ENCODE assay signal across 9 mouse cellular contexts in the genomic region with DNA sequence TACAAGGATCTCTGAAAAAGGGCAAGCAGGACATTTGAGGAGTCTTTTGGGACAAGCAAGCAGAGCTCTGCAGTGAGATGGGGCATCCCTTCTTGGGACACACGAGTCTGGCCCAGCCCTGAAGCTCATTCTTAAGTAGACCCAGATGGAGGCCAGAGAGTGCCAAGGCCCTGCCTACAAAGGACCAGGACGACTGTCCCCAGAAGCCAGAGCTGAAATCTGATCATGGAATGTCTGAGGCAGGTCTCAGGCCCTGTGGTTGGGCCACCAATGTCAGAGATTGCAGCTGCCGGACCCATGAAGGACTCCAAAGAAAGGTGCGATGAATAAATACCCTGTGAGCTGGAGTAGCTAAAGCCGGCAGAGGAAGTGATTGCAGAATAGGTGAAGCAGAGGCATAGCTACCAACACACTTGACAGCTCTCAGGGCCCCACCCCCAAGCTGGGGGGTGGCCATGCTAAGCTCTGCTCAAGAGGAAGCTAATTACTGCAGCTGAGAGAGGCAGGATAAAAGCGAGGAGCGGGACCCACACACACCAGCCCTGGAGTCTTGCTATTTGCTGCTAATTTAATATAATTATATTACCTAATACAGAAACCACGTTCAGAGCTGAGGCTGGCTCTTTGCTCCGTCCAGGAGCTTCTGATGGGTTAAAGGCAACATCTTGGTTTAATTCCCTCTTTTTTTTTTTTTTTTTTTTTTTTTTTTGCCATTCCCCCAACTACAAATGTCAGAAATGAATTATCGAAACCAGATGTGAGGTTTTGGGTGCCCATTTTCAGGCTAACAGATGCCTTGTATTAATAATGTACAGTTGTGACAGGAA. TPM values are rescaled to one million over a fixed set of nuclear protein-coding genes. Genes with fewer than 3 reads are reported as not detected.
DNase-seq lines count a peak whose midpoint lies in the region; ATAC-seq and TF ChIP-seq lines count a peak whose summit lies in the region.
"Had no signal": no experiment of that assay in that cellular context is flagged by ENCODE, and none has a peak within 500 bp of the region (broad histone marks: within the 10 kb centered on the region; RNA-seq: fewer than 3 reads in every experiment).

No protein-coding gene starts in this region.

- WGBS in midbrain, embryonic 10.5 days = 32% methylated on average over 10 of the region's 10 CpGs
- WGBS in midbrain, postnatal 0 days = 33% methylated on average over 10 of the region's 10 CpGs
- WGBS in embryonic facial prominence, embryonic 15.5 days = 9% methylated on average over 10 of the region's 10 CpGs
- 9% methylated on average over 10 of the region's 10 CpGs for WGBS in limb, embryonic 10.5 days
- 36% methylated on average over 10 of the region's 10 CpGs for WGBS in stomach, embryonic 14.5 days

- no peak overlapping the region for H3K9ac ChIP-seq in midbrain, postnatal 0 days (replicated peaks; ENCODE audit: low read length, poor library complexity, severe bottlenecking)
- H3K9ac ChIP-seq in embryonic facial prominence, embryonic 15.5 days = no peak overlapping the region
- no peak overlapping the region for H3K9ac ChIP-seq in stomach, embryonic 14.5 days (replicated peaks; ENCODE audit: low read depth, low read length)
- H3K9ac ChIP-seq: liver, embryonic 15.5 days had no signal

- ATAC-seq in midbrain, postnatal 0 days (ENCODE audit: low FRiP score) = no peak
- ATAC-seq in embryonic facial prominence, embryonic 15.5 days (ENCODE audit: insufficient number of reproducible peaks, low FRiP score, low TSS enrichment, low read depth) = peak; percentile 55
- no peak for ATAC-seq in stomach, embryonic 14.5 days (ENCODE audit: insufficient number of reproducible peaks, insufficient read depth, low FRiP score, low read depth)
- no peak for ATAC-seq in erythroblast, adult 5-6 weeks (replicated peaks; ENCODE audit: low FRiP score, poor library complexity, severe bottlenecking)

- no peak for DNase-seq in midbrain, embryonic 10.5 days (ENCODE audit: low spot score)
- DNase-seq in midbrain, postnatal 0 days (ENCODE audit: low spot score) = no peak
- peak; percentile 76 for DNase-seq in limb, embryonic 10.5 days (ENCODE audit: low spot score)
- no peak for DNase-seq in layer of hippocampus, adult 9-11 months
- no peak for DNase-seq in right cerebral cortex, postnatal 25 days

- peaks cover 30% of the 10 kb centered on the region for H3K4me1 ChIP-seq in midbrain, embryonic 10.5 days
- H3K4me1 ChIP-seq in midbrain, postnatal 0 days (ENCODE audit: insufficient read depth, low read length) = no peaks in the 10 kb centered on the region
- peaks cover 53% of the 10 kb centered on the region for H3K4me1 ChIP-seq in embryonic facial prominence, embryonic 15.5 days
- H3K4me1 ChIP-seq in limb, embryonic 10.5 days = peaks cover 64% of the 10 kb centered on the region
- H3K4me1 ChIP-seq in stomach, embryonic 14.5 days (ENCODE audit: control insufficient read depth, insufficient read depth, low read length) = peaks cover 30% of the 10 kb centered on the region

- no peak overlapping the region for H3K4me3 ChIP-seq in midbrain, embryonic 10.5 days
- H3K4me3 ChIP-seq in midbrain, postnatal 0 days (ENCODE audit: low read depth, low read length) = no peak overlapping the region
- H3K4me3 ChIP-seq in embryonic facial prominence, embryonic 15.5 days (replicated peaks) = no peak overlapping the region
- peak overlapping the region; percentile 19; the same call in 1 of the 2 replicates for H3K4me3 ChIP-seq in limb, embryonic 10.5 days
- no peak overlapping the region for H3K4me3 ChIP-seq in stomach, embryonic 14.5 days (ENCODE audit: low read depth, low read length)
- H3K4me3 ChIP-seq: liver, embryonic 15.5 days had no signal

- no peaks in the 10 kb centered on the region for H3K36me3 ChIP-seq in midbrain, embryonic 10.5 days
- no peaks in the 10 kb centered on the region for H3K36me3 ChIP-seq in midbrain, postnatal 0 days (ENCODE audit: insufficient read depth, low read length)
- H3K36me3 ChIP-seq in embryonic facial prominence, embryonic 15.5 days = no peaks in the 10 kb centered on the region
- no peaks in the 10 kb centered on the region for H3K36me3 ChIP-seq in limb, embryonic 10.5 days
- H3K36me3 ChIP-seq in stomach, embryonic 14.5 days (ENCODE audit: control insufficient read depth, insufficient read depth, low read length) = no peaks in the 10 kb centered on the region
- H3K36me3 ChIP-seq: liver, embryonic 15.5 days had no signal

- TF ChIP-seq CTCF in midbrain, postnatal 0 days (IDR thresholded peaks at IDR 0.05) = no peak

- peaks cover 8% of the 10 kb centered on the region; the same call in 1 of the 2 replicates for H3K9me3 ChIP-seq in midbrain, embryonic 10.5 days (replicated peaks)
- H3K9me3 ChIP-seq in midbrain, postnatal 0 days (ENCODE audit: low read length) = no peaks in the 10 kb centered on the region
- H3K9me3 ChIP-seq in embryonic facial prominence, embryonic 15.5 days (replicated peaks) = no peaks in the 10 kb centered on the region
- no peaks in the 10 kb centered on the region for H3K9me3 ChIP-seq in limb, embryonic 10.5 days (replicated peaks)
- H3K9me3 ChIP-seq in stomach, embryonic 14.5 days (ENCODE audit: control insufficient read depth, low read depth, low read length) = peaks cover 5% of the 10 kb centered on the region; the same call in 1 of the 2 replicates
- H3K9me3 ChIP-seq: liver, embryonic 15.5 days had no signal

- no peak overlapping the region for H3K4me2 ChIP-seq in midbrain, postnatal 0 days (ENCODE audit: low read depth, low read length, poor library complexity, severe bottlenecking)
- 0 out of 2 replicates have a peak overlapping the region, but pooled peaks have one; percentile 6 for H3K4me2 ChIP-seq in embryonic facial prominence, embryonic 15.5 days (replicated peaks)
- H3K4me2 ChIP-seq in stomach, embryonic 14.5 days (replicated peaks; ENCODE audit: low read depth, low read length) = no peak overlapping the region

- peaks cover 17% of the 10 kb centered on the region; the same call in 1 of the 2 replicates for H3K27me3 ChIP-seq in midbrain, embryonic 10.5 days (ENCODE audit: low read depth, poor library complexity, severe bottlenecking)
- H3K27me3 ChIP-seq in midbrain, postnatal 0 days (ENCODE audit: insufficient read depth, low read length) = no peaks in the 10 kb centered on the region
- H3K27me3 ChIP-seq in embryonic facial prominence, embryonic 15.5 days = no peaks in the 10 kb centered on the region
- no peaks in the 10 kb centered on the region for H3K27me3 ChIP-seq in limb, embryonic 10.5 days (ENCODE audit: low read depth, poor library complexity, severe bottlenecking)
- H3K27me3 ChIP-seq in stomach, embryonic 14.5 days (ENCODE audit: control insufficient read depth, insufficient read depth, low read length) = no peaks in the 10 kb centered on the region
- H3K27me3 ChIP-seq: liver, embryonic 15.5 days had no signal

- H3K27ac ChIP-seq in midbrain, embryonic 10.5 days (replicated peaks) = 0 out of 2 replicates have a peak overlapping the region, but pooled peaks have one; percentile 3
- no peak overlapping the region for H3K27ac ChIP-seq in midbrain, postnatal 0 days (ENCODE audit: low read depth, low read length)
- peak overlapping the region; percentile 93 for H3K27ac ChIP-seq in embryonic facial prominence, embryonic 15.5 days (replicated peaks)
- H3K27ac ChIP-seq in limb, embryonic 10.5 days = peak overlapping the region; percentile 89
- H3K27ac ChIP-seq in stomach, embryonic 14.5 days (ENCODE audit: low read length) = peak overlapping the region; percentile 77
- H3K27ac ChIP-seq: liver, embryonic 15.5 days had no signal

RNA-seq across cellular contexts. Expression of a gene that starts 28.4 kb away (rescaled TPM):
- 8.0 and 8.2 TPM in 2 replicates for polyA plus RNA-seq in midbrain, embryonic 10.5 days (2016; fragmentation: Nextera tagmentation; extraction: Ambion mirVana)
- total RNA-seq in midbrain, postnatal 0 days (2014; rRNA removed) = 3.4 and 4.2 TPM in 2 replicates
- polyA plus RNA-seq in midbrain, postnatal 0 days (2015; fragmentation: Nextera tagmentation; extraction: Ambion mirVana) = 2.5 TPM in 2 replicates
- 9.5 and 9.6 TPM in 2 replicates for polyA plus RNA-seq in embryonic facial prominence, embryonic 15.5 days (2015; fragmentation: Nextera tagmentation; extraction: Ambion mirVana)
- 13.2 and 13.7 TPM in 2 replicates for polyA plus RNA-seq in limb, embryonic 10.5 days (2016; fragmentation: Nextera tagmentation; extraction: Ambion mirVana)
- polyA plus RNA-seq in stomach, embryonic 14.5 days (2014; fragmentation: Nextera tagmentation; extraction: Ambion mirVana) = 11.1 and 14.2 TPM in 2 replicates
- 0.63 TPM in 1 of 2 replicates, not detected in the other for total RNA-seq in erythroblast, adult 5-6 weeks (2015; ENCODE audit: low replicate concordance)
- total RNA-seq in erythroblast, adult 5-6 weeks (2017; ENCODE audit: low replicate concordance) = not detected in 2 replicates

RNA-seq across cellular contexts. Expression of a gene that starts 56.2 kb away (rescaled TPM):
- polyA plus RNA-seq in midbrain, embryonic 10.5 days (2016; fragmentation: Nextera tagmentation; extraction: Ambion mirVana) = 8.3 and 11.4 TPM in 2 replicates
- 9.2 and 10.9 TPM in 2 replicates for total RNA-seq in midbrain, postnatal 0 days (2014; rRNA removed)
- 18.6 and 19.8 TPM in 2 replicates for polyA plus RNA-seq in midbrain, postnatal 0 days (2015; fragmentation: Nextera tagmentation; extraction: Ambion mirVana)
- polyA plus RNA-seq in embryonic facial prominence, embryonic 15.5 days (2015; fragmentation: Nextera tagmentation; extraction: Ambion mirVana) = 58.0 and 63.4 TPM in 2 replicates
- polyA plus RNA-seq in limb, embryonic 10.5 days (2016; fragmentation: Nextera tagmentation; extraction: Ambion mirVana) = 57.2 and 66.6 TPM in 2 replicates
- polyA plus RNA-seq in stomach, embryonic 14.5 days (2014; fragmentation: Nextera tagmentation; extraction: Ambion mirVana) = 21.5 and 27.2 TPM in 2 replicates
- not detected in 2 replicates for total RNA-seq in erythroblast, adult 5-6 weeks (2015; ENCODE audit: low replicate concordance)
- total RNA-seq in erythroblast, adult 5-6 weeks (2017; ENCODE audit: low replicate concordance) = not detected in 2 replicates
